Mouse (Mus musculus): Measurements from ENCODE around the gene Fat2. TPM values are rescaled to one million over a fixed set of nuclear protein-coding genes. Genes with fewer than 3 reads are reported as not detected.

Fat2 gene
- polyA plus RNA-seq (2014; fragmentation: Nextera tagmentation; extraction: Ambion mirVana): 0.23 and 0.25 TPM in 2 replicates

- Histone ChIP-seq H3K4me1 (ENCODE audit: control insufficient read depth, insufficient read depth, low read length) (no peaks in the 10 kb centered on the region), H3K4me3 (ENCODE audit: low read depth, low read length) (no peak within 1 kb of the TSS), H3K36me3 (ENCODE audit: control insufficient read depth, insufficient read depth, low read length) (no peaks in the 10 kb centered on the region), H3K27ac (replicated peaks; ENCODE audit: low read depth, low read length) (no peak within 1 kb of the TSS), H3K9ac (ENCODE audit: low read length) (no peak within 1 kb of the TSS), H3K9me3 (ENCODE audit: control insufficient read depth, low read length) (no peaks in the 10 kb centered on the region), H3K27me3 (ENCODE audit: control insufficient read depth, insufficient read depth, low read length) (no peaks in the 10 kb centered on the region), H3K4me2 (ENCODE audit: low read depth, severe bottlenecking) (no peak within 1 kb of the TSS)
- WGBS: 39% methylated on average over 13 of the region's 13 CpGs
- ATAC-seq (ENCODE audit: insufficient number of reproducible peaks, low FRiP score, low TSS enrichment, low read depth): no peak
- no peak for DNase-seq (ENCODE audit: low spot score)
Observed at GRCm38 (mm10) chr11:55336101-55336891, at the start of gene Fat2. TSS of gene Fat2 (minus strand) at chr11:55336564.

GRCm38 (mm10) chr11:55383463-55384045, 47.2 kb upstream of the Fat2 start:
- Histone ChIP-seq H3K4me3 (ENCODE audit: low read depth, low read length) (no peak overlapping the region), H3K4me1 (ENCODE audit: control insufficient read depth, insufficient read depth, low read length) (no peaks in the 10 kb centered on the region), H3K4me2 (ENCODE audit: low read depth, severe bottlenecking) (no peak overlapping the region), H3K9ac (ENCODE audit: low read length) (no peak overlapping the region), H3K36me3 (ENCODE audit: control insufficient read depth, insufficient read depth, low read length) (no peaks in the 10 kb centered on the region), H3K9me3 (ENCODE audit: control insufficient read depth, low read length) (no peaks in the 10 kb centered on the region), H3K27me3 (ENCODE audit: control insufficient read depth, insufficient read depth, low read length) (no peaks in the 10 kb centered on the region), H3K27ac (replicated peaks; ENCODE audit: low read depth, low read length) (no peak overlapping the region)
- ATAC-seq (ENCODE audit: insufficient number of reproducible peaks, low FRiP score, low TSS enrichment, low read depth) (no peak), DNase-seq (ENCODE audit: low spot score) (no peak)
- 29% methylated on average over 6 of the region's 6 CpGs for WGBS

DNA sequence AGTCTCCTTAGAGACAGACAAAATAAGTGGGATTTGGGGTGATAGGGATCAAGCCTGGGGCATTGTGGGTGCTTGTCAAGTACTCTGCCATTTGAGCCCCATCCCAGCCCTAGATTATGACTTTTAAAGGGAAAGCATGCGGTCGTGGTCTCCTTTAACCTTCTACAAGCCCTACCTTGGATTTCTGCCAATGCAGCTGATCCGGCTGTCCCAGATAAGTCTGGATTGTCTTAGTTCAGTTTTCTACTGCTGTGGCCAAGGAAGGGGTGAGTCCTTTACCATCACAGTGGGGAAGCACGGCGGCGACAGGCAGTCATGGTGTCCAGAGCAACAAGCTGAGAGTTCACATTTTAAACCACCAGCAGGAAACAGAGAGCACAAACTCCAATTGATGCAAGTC, 44.5 kb upstream of the Fat2 start:
- Histone ChIP-seq H3K36me3 (ENCODE audit: control insufficient read depth, insufficient read depth, low read length) (no peaks in the 10 kb centered on the region), H3K4me2 (ENCODE audit: low read depth, severe bottlenecking) (no peak overlapping the region), H3K4me3 (ENCODE audit: low read depth, low read length) (no peak overlapping the region), H3K27ac (replicated peaks; ENCODE audit: low read depth, low read length) (no peak overlapping the region), H3K9ac (ENCODE audit: low read length) (no peak overlapping the region), H3K9me3 (ENCODE audit: control insufficient read depth, low read length) (no peaks in the 10 kb centered on the region), H3K4me1 (ENCODE audit: control insufficient read depth, insufficient read depth, low read length) (no peaks in the 10 kb centered on the region), H3K27me3 (ENCODE audit: control insufficient read depth, insufficient read depth, low read length) (no peaks in the 10 kb centered on the region)
- DNase-seq (ENCODE audit: low spot score) (no peak), ATAC-seq (ENCODE audit: insufficient number of reproducible peaks, low FRiP score, low TSS enrichment, low read depth) (no peak)
- WGBS: 79% methylated on average over 6 of the region's 6 CpGs

DNA sequence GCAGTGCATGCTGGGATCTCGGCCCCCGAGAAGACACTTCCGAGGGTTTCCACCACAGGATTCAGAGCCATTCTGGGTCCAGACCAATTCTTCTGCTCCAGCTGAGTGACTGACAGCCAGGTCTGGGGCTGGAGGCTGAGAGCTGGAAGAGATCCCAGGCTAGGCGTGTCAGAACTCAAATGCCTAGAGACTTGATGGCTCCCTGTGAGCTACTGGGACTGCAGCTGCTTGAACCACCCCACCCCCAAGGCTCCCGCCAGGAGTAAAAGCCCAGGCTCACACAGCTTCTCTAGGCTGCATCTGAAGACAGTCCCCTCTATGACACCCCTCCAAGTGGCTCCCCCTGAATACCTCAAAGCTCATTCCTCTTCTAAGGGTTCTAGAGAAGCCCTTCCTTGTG, 42.0 kb upstream of the Fat2 start:
- H3K4me1 ChIP-seq (ENCODE audit: control insufficient read depth, insufficient read depth, low read length): no peaks in the 10 kb centered on the region
- no peaks in the 10 kb centered on the region for H3K9me3 ChIP-seq (ENCODE audit: control insufficient read depth, low read length)
- no peak overlapping the region for H3K9ac ChIP-seq (ENCODE audit: low read length)
- no peak for ATAC-seq (ENCODE audit: insufficient number of reproducible peaks, low FRiP score, low TSS enrichment, low read depth)
- H3K4me3 ChIP-seq (ENCODE audit: low read depth, low read length): no peak overlapping the region
- H3K4me2 ChIP-seq (ENCODE audit: low read depth, severe bottlenecking): no peak overlapping the region
- H3K27me3 ChIP-seq (ENCODE audit: control insufficient read depth, insufficient read depth, low read length): no peaks in the 10 kb centered on the region
- no peak for DNase-seq (ENCODE audit: low spot score)
- WGBS: 64% methylated on average over 5 of the region's 5 CpGs
- H3K36me3 ChIP-seq (ENCODE audit: control insufficient read depth, insufficient read depth, low read length): no peaks in the 10 kb centered on the region
- H3K27ac ChIP-seq (replicated peaks; ENCODE audit: low read depth, low read length): no peak overlapping the region

DNA sequence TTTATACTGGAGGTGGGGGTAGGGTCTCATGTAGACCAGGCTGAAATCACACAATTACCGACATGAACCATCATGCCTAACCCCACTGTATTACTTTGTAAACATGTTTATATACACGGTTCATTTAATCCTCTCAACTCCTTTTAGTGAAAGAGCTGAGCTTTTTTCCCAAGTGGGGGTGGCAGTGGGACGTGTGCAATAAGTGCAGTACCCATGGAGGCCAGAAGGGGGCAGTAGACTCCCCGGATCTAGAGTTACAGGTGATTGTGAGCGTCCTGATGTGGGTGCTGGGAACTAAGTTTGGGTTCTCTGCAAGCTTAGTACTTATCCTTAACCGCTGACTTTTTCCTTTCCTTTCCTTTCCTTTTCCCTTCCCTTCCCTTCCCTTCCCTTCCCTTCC, 37.5 kb upstream of the Fat2 start:
- ATAC-seq (ENCODE audit: insufficient number of reproducible peaks, low FRiP score, low TSS enrichment, low read depth): no peak
- H3K4me3 ChIP-seq (ENCODE audit: low read depth, low read length): no peak overlapping the region
- no peak overlapping the region for H3K9ac ChIP-seq (ENCODE audit: low read length)
- no peaks in the 10 kb centered on the region for H3K27me3 ChIP-seq (ENCODE audit: control insufficient read depth, insufficient read depth, low read length)
- no peak for DNase-seq (ENCODE audit: low spot score)
- WGBS: 57% methylated on average over 6 of the region's 6 CpGs
- no peaks in the 10 kb centered on the region for H3K4me1 ChIP-seq (ENCODE audit: control insufficient read depth, insufficient read depth, low read length)
- H3K36me3 ChIP-seq (ENCODE audit: control insufficient read depth, insufficient read depth, low read length): no peaks in the 10 kb centered on the region
- no peak overlapping the region for H3K27ac ChIP-seq (replicated peaks; ENCODE audit: low read depth, low read length)
- no peak overlapping the region for H3K4me2 ChIP-seq (ENCODE audit: low read depth, severe bottlenecking)
- H3K9me3 ChIP-seq (ENCODE audit: control insufficient read depth, low read length): no peaks in the 10 kb centered on the region

- ATAC-seq (ENCODE audit: insufficient number of reproducible peaks, low FRiP score, low TSS enrichment, low read depth) (no peak), DNase-seq (ENCODE audit: low spot score) (no peak)
- no peaks in the 10 kb centered on the region for H3K9me3 ChIP-seq (ENCODE audit: control insufficient read depth, low read length)
- H3K4me2 ChIP-seq (ENCODE audit: low read depth, severe bottlenecking): no peak overlapping the region
- H3K9ac ChIP-seq (ENCODE audit: low read length): no peak overlapping the region
- no peak overlapping the region for H3K4me3 ChIP-seq (ENCODE audit: low read depth, low read length)
- no peak overlapping the region for H3K27ac ChIP-seq (replicated peaks; ENCODE audit: low read depth, low read length)
- whole genome bisulfite sequencing: 76% methylated on average over 12 of the region's 12 CpGs
- H3K27me3 ChIP-seq (ENCODE audit: control insufficient read depth, insufficient read depth, low read length): no peaks in the 10 kb centered on the region
- no peaks in the 10 kb centered on the region for H3K36me3 ChIP-seq (ENCODE audit: control insufficient read depth, insufficient read depth, low read length)
- no peaks in the 10 kb centered on the region for H3K4me1 ChIP-seq (ENCODE audit: control insufficient read depth, insufficient read depth, low read length)
Observed at GRCm38 (mm10) chr11:55373373-55373772, 37.0 kb upstream of the Fat2 start.

DNA sequence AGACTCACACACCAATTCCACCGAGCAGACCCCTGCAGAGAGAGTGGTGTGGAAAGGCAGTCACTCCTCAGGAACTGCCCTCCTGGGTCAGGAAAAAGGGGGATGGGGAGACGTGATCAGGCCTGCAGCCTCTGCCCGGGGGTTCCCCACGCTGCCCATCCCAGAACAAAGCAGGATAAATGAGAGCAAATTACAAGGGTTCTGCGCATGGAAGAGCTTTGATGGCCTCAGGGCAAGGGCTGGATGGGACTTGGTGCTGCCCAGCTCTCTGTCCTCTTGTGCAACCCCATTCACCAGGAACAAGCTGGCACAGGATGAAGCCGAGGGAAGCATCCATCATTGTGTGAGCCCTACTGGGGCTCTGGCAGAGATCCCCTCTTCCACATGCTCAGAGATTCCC, 35.6 kb upstream of the Fat2 start:
- no peak for DNase-seq (ENCODE audit: low spot score)
- Histone ChIP-seq H3K27me3 (ENCODE audit: control insufficient read depth, insufficient read depth, low read length) (no peaks in the 10 kb centered on the region), H3K36me3 (ENCODE audit: control insufficient read depth, insufficient read depth, low read length) (no peaks in the 10 kb centered on the region), H3K4me3 (ENCODE audit: low read depth, low read length) (no peak overlapping the region), H3K9ac (ENCODE audit: low read length) (no peak overlapping the region), H3K9me3 (ENCODE audit: control insufficient read depth, low read length) (no peaks in the 10 kb centered on the region), H3K27ac (replicated peaks; ENCODE audit: low read depth, low read length) (no peak overlapping the region), H3K4me1 (ENCODE audit: control insufficient read depth, insufficient read depth, low read length) (no peaks in the 10 kb centered on the region), H3K4me2 (ENCODE audit: low read depth, severe bottlenecking) (no peak overlapping the region)
- 39% methylated on average over 6 of the region's 6 CpGs for WGBS
- no peak for ATAC-seq (ENCODE audit: insufficient number of reproducible peaks, low FRiP score, low TSS enrichment, low read depth)

GRCm38 (mm10) chr11:55369093-55369471, 32.7 kb upstream of the Fat2 start:
- Histone ChIP-seq H3K36me3 (ENCODE audit: control insufficient read depth, insufficient read depth, low read length) (no peaks in the 10 kb centered on the region), H3K27me3 (ENCODE audit: control insufficient read depth, insufficient read depth, low read length) (no peaks in the 10 kb centered on the region), H3K9ac (ENCODE audit: low read length) (no peak overlapping the region), H3K4me2 (ENCODE audit: low read depth, severe bottlenecking) (no peak overlapping the region), H3K27ac (replicated peaks; ENCODE audit: low read depth, low read length) (no peak overlapping the region), H3K9me3 (ENCODE audit: control insufficient read depth, low read length) (no peaks in the 10 kb centered on the region), H3K4me3 (ENCODE audit: low read depth, low read length) (no peak overlapping the region), H3K4me1 (ENCODE audit: control insufficient read depth, insufficient read depth, low read length) (no peaks in the 10 kb centered on the region)
- ATAC-seq (ENCODE audit: insufficient number of reproducible peaks, low FRiP score, low TSS enrichment, low read depth) (no peak), DNase-seq (ENCODE audit: low spot score) (no peak)
- WGBS: 45% methylated on average over 6 of the region's 6 CpGs

Data from limb, embryonic 11.5 days (tissue).